Mouse (Mus musculus): ENCODE measurements around the gene Mb21d2.

- TF ChIP-seq POLR2A (IDR thresholded peaks at IDR 0.05; ENCODE audit: borderline replicate concordance, control insufficient read depth, low read depth, low read length) (no peak), CTCF (IDR thresholded peaks at IDR 0.05; ENCODE audit: control insufficient read depth, insufficient read depth, low read length) (no peak)
These were observed 67.4 kb downstream of the Mb21d2 start for GRCm38 (mm10) chr16:28862093-28862492.
